In the genomic region with DNA sequence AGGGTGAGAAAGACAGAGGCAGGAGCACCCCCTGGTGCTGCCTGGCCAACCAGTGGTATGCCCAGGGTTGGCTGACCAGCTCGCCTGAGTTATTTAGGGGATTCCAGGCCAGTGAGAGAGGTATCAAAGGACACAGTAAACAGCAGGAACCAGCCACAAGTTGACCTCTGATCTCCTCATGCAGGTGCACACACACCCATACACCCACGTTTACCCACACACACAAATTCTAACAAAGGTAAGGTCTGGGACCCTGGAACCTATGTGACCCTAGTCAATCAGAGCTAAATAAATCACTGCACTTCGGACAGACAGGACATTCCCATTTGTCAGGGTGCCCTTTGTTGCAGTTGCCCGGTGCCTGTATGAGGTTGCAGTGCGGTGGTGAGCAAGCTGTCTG, we compare ENCODE assay signal across 27 mouse cellular contexts.
DNase-seq lines count a peak whose midpoint lies in the region; ATAC-seq and TF ChIP-seq lines count a peak whose summit lies in the region.
"Had no signal": no experiment of that assay in that cellular context is flagged by ENCODE, and none has a peak within 500 bp of the region (broad histone marks: within the 10 kb centered on the region; RNA-seq: fewer than 3 reads in every experiment).

No protein-coding gene starts in this region.

- no peak for TF ChIP-seq EP300 in stomach, postnatal 0 days (optimal IDR thresholded peaks at IDR 0.05)

- H3K4me1 ChIP-seq in kidney, embryonic 14.5 days (ENCODE audit: control insufficient read depth, insufficient read depth, low read length): peaks cover 5% of the 10 kb centered on the region; the same call in 1 of the 2 replicates
- no peaks in the 10 kb centered on the region for H3K4me1 ChIP-seq in liver, embryonic 11.5 days (replicated peaks; ENCODE audit: control insufficient read depth, insufficient read depth, low read length)
- H3K4me1 ChIP-seq in stomach, postnatal 0 days (replicated peaks; ENCODE audit: control insufficient read depth, insufficient read depth): no peaks in the 10 kb centered on the region
- no peaks in the 10 kb centered on the region for H3K4me1 ChIP-seq in midbrain, embryonic 13.5 days (replicated peaks)
- H3K4me1 ChIP-seq: forebrain, embryonic 13.5 days; midbrain, embryonic 15.5 days; neural tube, embryonic 15.5 days; stomach, embryonic 15.5 days had no signal

- 0 out of 2 replicates have a peak, but pooled peaks have one; percentile 6 for TF ChIP-seq CTCF in stomach, postnatal 0 days (IDR thresholded peaks at IDR 0.05; ENCODE audit: low read depth)

- no peaks in the 10 kb centered on the region for H3K9me3 ChIP-seq in kidney, embryonic 14.5 days (ENCODE audit: control insufficient read depth, low read length)
- H3K9me3 ChIP-seq in liver, embryonic 11.5 days (ENCODE audit: control insufficient read depth, low read length): no peaks in the 10 kb centered on the region; the same call in 1 of the 2 replicates
- H3K9me3 ChIP-seq in stomach, postnatal 0 days (ENCODE audit: control insufficient read depth, low read length): no peaks in the 10 kb centered on the region
- no peaks in the 10 kb centered on the region for H3K9me3 ChIP-seq in midbrain, embryonic 13.5 days
- H3K9me3 ChIP-seq: embryonic facial prominence, embryonic 15.5 days; forebrain, embryonic 13.5 days; midbrain, embryonic 15.5 days; neural tube, embryonic 15.5 days; stomach, embryonic 15.5 days had no signal

- 0 out of 2 replicates have a peak, but pooled peaks have one; percentile 16 for ATAC-seq in kidney, embryonic 14.5 days (ENCODE audit: low FRiP score, low TSS enrichment)
- peak; percentile 69 for ATAC-seq in liver, embryonic 11.5 days (replicated peaks; ENCODE audit: low FRiP score)
- ATAC-seq in stomach, postnatal 0 days (ENCODE audit: low FRiP score, low TSS enrichment): no peak
- no peak for ATAC-seq in midbrain, embryonic 13.5 days
- ATAC-seq: activated CD4-positive, CD25-positive, alpha-beta regulatory T cell, adult 4 months; forebrain, embryonic 13.5 days; hindbrain, embryonic 16.5 days; midbrain, embryonic 15.5 days had no signal

- no peak overlapping the region for H3K4me2 ChIP-seq in kidney, embryonic 14.5 days (replicated peaks; ENCODE audit: low read depth, low read length)
- no peak overlapping the region for H3K4me2 ChIP-seq in liver, embryonic 11.5 days
- H3K4me2 ChIP-seq in stomach, postnatal 0 days (replicated peaks; ENCODE audit: low read depth): no peak overlapping the region
- no peak overlapping the region for H3K4me2 ChIP-seq in midbrain, embryonic 13.5 days (replicated peaks)
- H3K4me2 ChIP-seq: embryonic facial prominence, embryonic 15.5 days; forebrain, embryonic 13.5 days; midbrain, embryonic 15.5 days; neural tube, embryonic 15.5 days; stomach, embryonic 15.5 days had no signal

- no peak overlapping the region for H3K27ac ChIP-seq in kidney, embryonic 14.5 days (ENCODE audit: low read depth, low read length)
- H3K27ac ChIP-seq in liver, embryonic 11.5 days (ENCODE audit: low read depth, low read length): no peak overlapping the region
- H3K27ac ChIP-seq in stomach, postnatal 0 days (replicated peaks): no peak overlapping the region
- H3K27ac ChIP-seq in midbrain, embryonic 13.5 days: no peak overlapping the region
- H3K27ac ChIP-seq: embryonic facial prominence, embryonic 15.5 days; forebrain, embryonic 13.5 days; layer of hippocampus, adult 2 months; macrophage; midbrain, embryonic 15.5 days; neural tube, embryonic 15.5 days; stomach, embryonic 15.5 days had no signal

- no peaks in the 10 kb centered on the region for H3K27me3 ChIP-seq in kidney, embryonic 14.5 days (ENCODE audit: control insufficient read depth, insufficient read depth, low read length)
- H3K27me3 ChIP-seq in liver, embryonic 11.5 days (replicated peaks; ENCODE audit: control insufficient read depth, insufficient read depth, low read length): no peaks in the 10 kb centered on the region
- H3K27me3 ChIP-seq in stomach, postnatal 0 days (ENCODE audit: control insufficient read depth, insufficient read depth, low read length): no peaks in the 10 kb centered on the region
- no peaks in the 10 kb centered on the region for H3K27me3 ChIP-seq in midbrain, embryonic 13.5 days
- H3K27me3 ChIP-seq: CH12.LX; embryonic facial prominence, embryonic 15.5 days; forebrain, embryonic 13.5 days; midbrain, embryonic 15.5 days; neural tube, embryonic 15.5 days; stomach, embryonic 15.5 days had no signal

- no peak overlapping the region for H3K9ac ChIP-seq in kidney, embryonic 14.5 days (ENCODE audit: low read depth, low read length)
- H3K9ac ChIP-seq in liver, embryonic 11.5 days (ENCODE audit: low read depth, low read length): no peak overlapping the region
- no peak overlapping the region for H3K9ac ChIP-seq in stomach, postnatal 0 days (ENCODE audit: low read length)
- H3K9ac ChIP-seq in midbrain, embryonic 13.5 days (replicated peaks): no peak overlapping the region
- H3K9ac ChIP-seq: embryonic facial prominence, embryonic 15.5 days; forebrain, embryonic 13.5 days; midbrain, embryonic 15.5 days; neural tube, embryonic 15.5 days; stomach, embryonic 15.5 days had no signal

- 19% methylated on average over 5 of the region's 5 CpGs for WGBS in kidney, embryonic 14.5 days
- WGBS in liver, embryonic 11.5 days: 45% methylated on average over 5 of the region's 5 CpGs
- WGBS in stomach, postnatal 0 days: 36% methylated on average over 5 of the region's 5 CpGs
- WGBS in midbrain, embryonic 13.5 days: 82% methylated on average over 5 of the region's 5 CpGs

- no peaks in the 10 kb centered on the region for H3K36me3 ChIP-seq in kidney, embryonic 14.5 days (ENCODE audit: control insufficient read depth, insufficient read depth, low read length)
- H3K36me3 ChIP-seq in liver, embryonic 11.5 days (ENCODE audit: control insufficient read depth, insufficient read depth, low read length): no peaks in the 10 kb centered on the region
- H3K36me3 ChIP-seq in stomach, postnatal 0 days (ENCODE audit: control insufficient read depth, insufficient read depth, low read length): no peaks in the 10 kb centered on the region
- H3K36me3 ChIP-seq in midbrain, embryonic 13.5 days: no peaks in the 10 kb centered on the region
- H3K36me3 ChIP-seq: embryonic facial prominence, embryonic 15.5 days; midbrain, embryonic 15.5 days; neural tube, embryonic 15.5 days; stomach, embryonic 15.5 days had no signal

- DNase-seq in embryo, embryonic 10 days (ENCODE audit: low spot score): peak; percentile 51
- DNase-seq in embryo, embryonic 9.5 days (ENCODE audit: extremely low spot score): no peak
- DNase-seq in kidney, adult 18-20 months: no peak
- no peak for DNase-seq in liver, embryonic 11.5 days (ENCODE audit: low spot score)
- no peak for DNase-seq in stomach, postnatal 0 days (ENCODE audit: low spot score)
- DNase-seq: adrenal gland, adult 2 months; cerebellum, adult 8-10 months; gastrocnemius, postnatal 14 days; kidney, adult 8-10 months; kidney, postnatal 36 days; lung, adult 2 months; lung, postnatal 10 days; retina, postnatal 1 day; right cerebral cortex, postnatal 25 days; thymus, postnatal 14 days had no signal

- H3K4me3 ChIP-seq in kidney, embryonic 14.5 days (ENCODE audit: low read length): no peak overlapping the region
- H3K4me3 ChIP-seq in liver, embryonic 11.5 days (ENCODE audit: low read depth, low read length): no peak overlapping the region
- no peak overlapping the region for H3K4me3 ChIP-seq in stomach, postnatal 0 days (ENCODE audit: low read depth, low read length)
- no peak overlapping the region for H3K4me3 ChIP-seq in midbrain, embryonic 13.5 days (replicated peaks)
- H3K4me3 ChIP-seq: embryonic facial prominence, embryonic 15.5 days; forebrain, embryonic 13.5 days; layer of hippocampus, adult 2 months; midbrain, embryonic 15.5 days; neural tube, embryonic 15.5 days; stomach, embryonic 15.5 days had no signal

Comparison
In these comparisons a context has a peak if more than half of its experiments do, and no peak if none do; other contexts are left out.
1. ATAC-seq: peak in kidney, embryonic 14.5 days (single experiment) and liver, embryonic 11.5 days (single experiment); none in stomach, postnatal 0 days (single experiment) and midbrain, embryonic 13.5 days (single experiment).